Mouse (Mus musculus) testis, adult 2 months (tissue): Measurements from ENCODE around the gene Krt7. TPM values are rescaled to one million over a fixed set of nuclear protein-coding genes. Genes with fewer than 3 reads are reported as not detected.

Source experiments
- H3K27ac ChIP-seq: fragments of 200-500 bp; 2 replicates; pipeline ENCODE4 v1.5.1; 2012; ENCODE audit warnings: low read depth, low read length; ENCODE audit not compliant: control insufficient read depth, insufficient read depth
- H3K27me3 ChIP-seq: fragments of 200-500 bp; 2 replicates; pipeline ENCODE4 v1.6.1; 2012; ENCODE audit warnings: mild to moderate bottlenecking, low read length, moderate library complexity; ENCODE audit not compliant: control insufficient read depth, insufficient read depth
- H3K36me3 ChIP-seq: fragments of 200-500 bp; 2 replicates; pipeline ENCODE4 v1.6.1; 2012; ENCODE audit warnings: mild to moderate bottlenecking, low read length; ENCODE audit not compliant: control insufficient read depth, insufficient read depth
- H3K4me1 ChIP-seq: fragments of 200-500 bp; 2 replicates; pipeline ENCODE4 v1.6.1; 2012; ENCODE audit warnings: low read length; ENCODE audit not compliant: control insufficient read depth, insufficient read depth
- H3K4me3 ChIP-seq: fragments of 200-500 bp; 2 replicates; pipeline ENCODE4 v1.5.1; 2012; ENCODE audit warnings: low read depth, mild to moderate bottlenecking, low read length, moderate library complexity, mixed read lengths; ENCODE audit not compliant: control insufficient read depth
- CTCF ChIP-seq: fragments of 200-500 bp; IDR thresholded peaks from 2 replicates; pipeline ENCODE4 v1.5.1; 2012; ENCODE audit warnings: low read depth, mild to moderate bottlenecking, inconsistent platforms, low read length, moderate library complexity; ENCODE audit not compliant: control insufficient read depth, insufficient read depth, insufficient replicate concordance
- POLR2A ChIP-seq: fragments of 200-500 bp; IDR thresholded peaks from 2 replicates; pipeline ENCODE4 v1.6.1; 2012; ENCODE audit warnings: low read depth, mild to moderate bottlenecking, inconsistent platforms, low read length, moderate library complexity; ENCODE audit not compliant: control insufficient read depth
- polyA plus RNA-seq: library from polyadenylated mRNA; depleted of rRNA; stranded (reverse); fragments of >200 nt; gene quantifications from 2 replicates; pipeline ENCODE4 v1.2.3, GENCODE M21; 2012

Krt7 gene
- polyA plus RNA-seq, 1 experiment, result 0.33 TPM

- TF ChIP-seq CTCF (no peak), POLR2A (no peak)
- Histone ChIP-seq H3K4me1 (no peaks in the 10 kb centered on the region), H3K27me3 (no peaks in the 10 kb centered on the region), H3K36me3 (no peaks in the 10 kb centered on the region), H3K4me3 (no peak overlapping the region), H3K27ac (no peak overlapping the region)
These were observed 43.9 kb upstream of the Krt7 start for GRCm38 (mm10) chr15:101366926-101367325.

- no peaks in the 10 kb centered on the region for H3K27me3 ChIP-seq
- no peak for TF ChIP-seq CTCF
- no peak for TF ChIP-seq POLR2A
- H3K27ac ChIP-seq, result no peak overlapping the region
- no peaks in the 10 kb centered on the region for H3K36me3 ChIP-seq
- H3K4me3 ChIP-seq, result no peak overlapping the region
- H3K4me1 ChIP-seq, result no peaks in the 10 kb centered on the region
These were observed 43.3 kb upstream of the Krt7 start for GRCm38 (mm10) chr15:101367497-101367896.

- no peaks in the 10 kb centered on the region for H3K4me1 ChIP-seq
- TF ChIP-seq POLR2A (no peak), CTCF (no peak)
- H3K36me3 ChIP-seq, result no peaks in the 10 kb centered on the region
- H3K27ac ChIP-seq, result no peak overlapping the region
- no peak overlapping the region for H3K4me3 ChIP-seq
- no peaks in the 10 kb centered on the region for H3K27me3 ChIP-seq
These were observed 42.8 kb upstream of the Krt7 start for GRCm38 (mm10) chr15:101368015-101368414.

GRCm38 (mm10) chr15:101368502-101369381, 42.1 kb upstream of the Krt7 start:
- no peak overlapping the region for H3K4me3 ChIP-seq
- no peak overlapping the region for H3K27ac ChIP-seq
- H3K4me1 ChIP-seq, result no peaks in the 10 kb centered on the region
- H3K27me3 ChIP-seq, result no peaks in the 10 kb centered on the region
- TF ChIP-seq CTCF, result no peak
- no peak for TF ChIP-seq POLR2A
- no peaks in the 10 kb centered on the region for H3K36me3 ChIP-seq

- H3K4me3 ChIP-seq, result no peak overlapping the region
- H3K27me3 ChIP-seq, result no peaks in the 10 kb centered on the region
- TF ChIP-seq POLR2A, result no peak
- TF ChIP-seq CTCF, result no peak
- no peaks in the 10 kb centered on the region for H3K4me1 ChIP-seq
- no peaks in the 10 kb centered on the region for H3K36me3 ChIP-seq
- H3K27ac ChIP-seq, result no peak overlapping the region
These were observed 41.3 kb upstream of the Krt7 start for GRCm38 (mm10) chr15:101369382-101370100.

- TF ChIP-seq CTCF, result no peak
- no peak for TF ChIP-seq POLR2A
- Histone ChIP-seq H3K27ac (no peak within 1 kb of the TSS), H3K4me1 (no peaks in the 10 kb centered on the region), H3K4me3 (no peak within 1 kb of the TSS), H3K36me3 (no peaks in the 10 kb centered on the region), H3K27me3 (no peaks in the 10 kb centered on the region)
These were observed 40.5 kb upstream of the Krt7 start, which contains the start of gene Krt80 for GRCm38 (mm10) chr15:101370101-101370911. Gene Krt80 (minus strand): TSS chr15:101370162.
